Mouse (Mus musculus) C2C12 (cell line): ENCODE data around the gene Thoc5.

Experiments used
- CTCF ChIP-seq: IDR thresholded peaks from one replicate; pipeline ENCODE4 v1.5.1; 2011; ENCODE audit not compliant: control insufficient read depth, insufficient read depth, insufficient read length
- MYOG ChIP-seq: IDR thresholded peaks from one replicate; pipeline ENCODE4 v1.6.1; 2011; ENCODE audit not compliant: control insufficient read depth, insufficient read length; ENCODE audit errors: extremely low read depth
- USF1 ChIP-seq: IDR thresholded peaks from one replicate; pipeline ENCODE4 v1.6.1; 2011; ENCODE audit warnings: low read depth, mild to moderate bottlenecking, control low read depth, moderate library complexity

GRCm38 (mm10) chr11:4974376-4975122 is 79.4 kb downstream of the Thoc5 start:
- TF ChIP-seq CTCF (no peak), MYOG (no peak), USF1 (no peak)
